Mouse (Mus musculus) limb, embryonic 12.5 days (tissue): ENCODE data around the gene 1700088E04Rik. TPM values are rescaled to one million over a fixed set of nuclear protein-coding genes. Genes with fewer than 3 reads are reported as not detected.
A peak's percentile ranks its signal among the peaks of the same experiment; 100 is the strongest.

ENCODE experiments used
- ATAC-seq: fragments of 200-750 bp; cut with Nextera tagmentation; 2 replicates; pipeline ENCODE4 v1.8.0; 2017; ENCODE audit warnings: low read depth, moderate TSS enrichment; ENCODE audit not compliant: insufficient number of reproducible peaks, insufficient read depth, low FRiP score, low TSS enrichment
- H3K27ac ChIP-seq: fragments of 300-500 bp; sonication (generic); 2 replicates; pipeline ENCODE4 v1.5.1; 2016; ENCODE audit warnings: mild to moderate bottlenecking, moderate library complexity
- H3K27me3 ChIP-seq: fragments of 300-500 bp; sonication (generic); 2 replicates; pipeline ENCODE4 v1.6.1; 2016; ENCODE audit warnings: mild to moderate bottlenecking, moderate library complexity
- H3K36me3 ChIP-seq: fragments of 300-500 bp; sonication (generic); 2 replicates; pipeline ENCODE4 v1.6.1; 2016; ENCODE audit warnings: mild to moderate bottlenecking, moderate library complexity
- H3K4me1 ChIP-seq: fragments of 300-500 bp; sonication (generic); replicated peaks from 2 replicates; pipeline ENCODE4 v1.6.1; 2016
- H3K4me2 ChIP-seq: fragments of 300-500 bp; sonication (generic); 2 replicates; pipeline ENCODE4 v1.6.1; 2016; ENCODE audit warnings: mild to moderate bottlenecking, moderate library complexity
- H3K4me3 ChIP-seq: fragments of 300-500 bp; sonication (generic); replicated peaks from 2 replicates; pipeline ENCODE4 v1.5.1; 2016; ENCODE audit warnings: mild to moderate bottlenecking
- H3K9ac ChIP-seq: fragments of 300-500 bp; sonication (generic); replicated peaks from 2 replicates; pipeline ENCODE4 v1.6.1; 2016; ENCODE audit warnings: mild to moderate bottlenecking, moderate library complexity
- H3K9me3 ChIP-seq: fragments of 300-500 bp; sonication (generic); 2 replicates; pipeline ENCODE4 v1.6.1; 2016; ENCODE audit warnings: mild to moderate bottlenecking, moderate library complexity
- WGBS: fragments of 180-500 bp; shearing (Covaris S2); methylation state at CpG from one replicate; pipeline ENCODE4 v1.1.7; 2016; 5-methylcytosine and 5-hydroxymethylcytosine counted together
- polyA plus RNA-seq: library from polyadenylated mRNA; unstranded; fragments of >200 nt; fragmentation: Nextera tagmentation; extraction: Ambion mirVana; gene quantifications from 2 replicates; pipeline ENCODE4 v1.2.1, GENCODE M21; 2016

The 1700088E04Rik gene
- polyA plus RNA-seq, 1 experiment from 2014 or later, result 8.4 TPM

GRCm38 (mm10) chr15:79099456-79099855 is 41.6 kb downstream of the 1700088E04Rik start:
- ATAC-seq, result no peak
- 65% methylated on average over 4 of the region's 4 CpGs for WGBS

GRCm38 (mm10) chr15:79098868-79099267 is 42.2 kb downstream of the 1700088E04Rik start:
- Histone ChIP-seq H3K4me3 (no peak overlapping the region), H3K4me2 (no peak overlapping the region), H3K27me3 (no peaks in the 10 kb centered on the region), H3K4me1 (peaks cover 27% of the 10 kb centered on the region), H3K27ac (0 out of 2 replicates have a peak overlapping the region, but pooled peaks have one; percentile 4), H3K9me3 (no peaks in the 10 kb centered on the region), H3K9ac (no peak overlapping the region), H3K36me3 (peaks cover 24% of the 10 kb centered on the region)
- no peak for ATAC-seq
- 64% methylated on average over 7 of the region's 7 CpGs for WGBS

More at GRCm38 (mm10) chr15:79099456-79099855, 41.6 kb downstream of the 1700088E04Rik start:
- H3K9me3 ChIP-seq, result no peaks in the 10 kb centered on the region
- no peak overlapping the region for H3K9ac ChIP-seq
- peaks cover 27% of the 10 kb centered on the region for H3K4me1 ChIP-seq
- H3K27me3 ChIP-seq, result no peaks in the 10 kb centered on the region
- H3K4me3 ChIP-seq, result no peak overlapping the region
- H3K4me2 ChIP-seq, result no peak overlapping the region
- H3K36me3 ChIP-seq, result peaks cover 18% of the 10 kb centered on the region
- 0 out of 2 replicates have a peak overlapping the region, but pooled peaks have one; percentile 4 for H3K27ac ChIP-seq

- Histone ChIP-seq H3K4me3 (no peak overlapping the region), H3K4me1 (peaks cover 27% of the 10 kb centered on the region), H3K9ac (no peak overlapping the region), H3K27me3 (no peaks in the 10 kb centered on the region), H3K9me3 (no peaks in the 10 kb centered on the region), H3K27ac (peak overlapping the region; percentile 72), H3K4me2 (no peak overlapping the region), H3K36me3 (peaks cover 30% of the 10 kb centered on the region)
- WGBS, result 61% methylated on average over 5 of the region's 5 CpGs
- no peak for ATAC-seq
Observed at GRCm38 (mm10) chr15:79098220-79098619, 42.8 kb downstream of the 1700088E04Rik start.

GRCm38 (mm10) chr15:79097611-79098025 is 43.4 kb downstream of the 1700088E04Rik start:
- 0 out of 2 replicates have a peak, but pooled peaks have one; percentile 54 for ATAC-seq
- peaks cover 36% of the 10 kb centered on the region for H3K36me3 ChIP-seq

DNA sequence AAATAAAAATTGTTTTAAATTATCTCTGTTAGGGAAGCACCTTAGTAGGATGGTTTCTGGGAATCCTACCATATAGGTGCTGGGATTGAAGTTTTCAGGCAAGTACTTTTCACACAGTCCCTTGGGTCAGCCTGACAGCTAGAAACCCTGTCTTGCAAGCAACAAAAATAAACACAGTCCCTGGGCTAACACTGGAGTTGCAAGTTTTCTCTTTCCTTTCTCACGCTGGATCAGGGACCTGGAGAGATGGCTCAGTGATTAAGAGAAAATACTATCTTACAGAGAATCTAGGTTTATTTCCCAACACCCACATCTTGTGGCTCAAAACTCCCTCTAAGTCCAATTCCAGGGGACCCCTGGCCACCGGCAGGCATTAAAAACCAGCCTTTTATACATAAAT is 43.9 kb downstream of the 1700088E04Rik start:
- no peak for ATAC-seq
- no peak overlapping the region for H3K4me3 ChIP-seq
- H3K36me3 ChIP-seq, result peaks cover 41% of the 10 kb centered on the region
- H3K4me1 ChIP-seq, result peaks cover 27% of the 10 kb centered on the region
- no peak overlapping the region for H3K4me2 ChIP-seq
- no peak overlapping the region for H3K9ac ChIP-seq
- peak overlapping the region; percentile 72; the same call in 1 of the 2 replicates for H3K27ac ChIP-seq
- no peaks in the 10 kb centered on the region for H3K9me3 ChIP-seq
- 27% methylated on average over 2 of the region's 2 CpGs for WGBS
- H3K27me3 ChIP-seq, result no peaks in the 10 kb centered on the region

More at GRCm38 (mm10) chr15:79097611-79098025, 43.4 kb downstream of the 1700088E04Rik start:
- no peak overlapping the region for H3K9ac ChIP-seq
- no peaks in the 10 kb centered on the region for H3K9me3 ChIP-seq
- H3K4me1 ChIP-seq, result peaks cover 27% of the 10 kb centered on the region
- no peak overlapping the region for H3K4me3 ChIP-seq
- no peak overlapping the region for H3K4me2 ChIP-seq
- no peaks in the 10 kb centered on the region for H3K27me3 ChIP-seq
- H3K27ac ChIP-seq, result peak overlapping the region; percentile 72
- 39% methylated on average over 6 of the region's 6 CpGs for WGBS

DNA sequence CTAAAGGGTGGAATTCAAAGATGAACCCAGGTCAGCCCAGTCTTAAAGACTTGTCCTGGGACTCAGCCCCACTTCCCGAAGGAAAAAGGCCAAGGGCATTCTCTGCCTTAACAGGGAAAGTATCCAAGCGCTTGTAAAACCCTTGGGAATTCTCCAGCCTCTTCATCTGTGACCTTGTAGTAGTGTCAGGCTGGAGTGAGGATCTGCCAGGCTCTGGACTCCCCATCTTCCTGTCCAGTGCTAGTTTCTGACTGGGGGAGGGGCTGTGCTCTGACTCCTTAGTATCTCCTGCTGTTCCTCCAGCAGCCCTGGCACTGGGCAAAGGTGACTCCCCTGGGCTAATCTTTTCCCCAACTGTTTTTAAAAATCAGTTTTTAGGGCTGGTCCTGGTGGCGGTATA is 44.5 kb downstream of the 1700088E04Rik start:
- H3K9me3 ChIP-seq, result no peaks in the 10 kb centered on the region
- no peak for ATAC-seq
- WGBS, result 68% methylated on average over 3 of the region's 3 CpGs
- H3K4me2 ChIP-seq, result no peak overlapping the region
- no peak overlapping the region for H3K27ac ChIP-seq
- H3K4me1 ChIP-seq, result peaks cover 21% of the 10 kb centered on the region
- H3K36me3 ChIP-seq, result peaks cover 47% of the 10 kb centered on the region
- no peak overlapping the region for H3K9ac ChIP-seq
- H3K4me3 ChIP-seq, result no peak overlapping the region
- no peaks in the 10 kb centered on the region for H3K27me3 ChIP-seq

DNA sequence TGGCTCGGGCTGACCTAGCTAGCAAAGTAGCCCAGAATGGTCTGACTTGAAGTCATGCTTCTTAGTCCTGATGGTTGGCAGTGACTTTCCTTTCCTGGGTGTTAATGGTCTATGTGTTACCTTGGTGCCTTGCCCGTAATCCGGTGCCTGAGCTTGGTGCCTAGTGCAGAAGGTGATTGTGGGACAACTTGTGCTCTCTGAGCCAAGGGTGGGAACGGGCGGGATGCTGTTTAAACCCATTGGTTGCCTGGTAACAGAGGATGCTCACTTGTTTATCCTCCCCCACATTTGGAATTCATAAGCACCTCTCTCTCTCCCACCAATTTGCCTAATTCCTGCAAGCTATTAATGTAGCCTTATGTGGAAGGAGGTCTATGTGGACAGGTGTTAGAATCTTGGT is 45.6 kb downstream of the 1700088E04Rik start:
- WGBS, result 85% methylated on average over 5 of the region's 5 CpGs
- H3K36me3 ChIP-seq, result peaks cover 57% of the 10 kb centered on the region
- ATAC-seq, result no peak

GRCm38 (mm10) chr15:79093083-79093839 is 47.8 kb downstream of the 1700088E04Rik start:
- no peak overlapping the region for H3K4me3 ChIP-seq
- no peak for ATAC-seq
- H3K4me1 ChIP-seq, result peaks cover 11% of the 10 kb centered on the region
- H3K36me3 ChIP-seq, result peaks cover 80% of the 10 kb centered on the region
- no peak overlapping the region for H3K27ac ChIP-seq
- 79% methylated on average over 7 of the region's 7 CpGs for WGBS
- H3K9me3 ChIP-seq, result no peaks in the 10 kb centered on the region
- H3K4me2 ChIP-seq, result no peak overlapping the region
- H3K9ac ChIP-seq, result no peak overlapping the region
- no peaks in the 10 kb centered on the region for H3K27me3 ChIP-seq

More for the DNA sequence above, 45.6 kb downstream of the 1700088E04Rik start:
- Histone ChIP-seq H3K27me3 (no peaks in the 10 kb centered on the region), H3K27ac (no peak overlapping the region), H3K4me1 (peaks cover 16% of the 10 kb centered on the region), H3K9me3 (no peaks in the 10 kb centered on the region), H3K4me2 (no peak overlapping the region), H3K9ac (no peak overlapping the region), H3K4me3 (no peak overlapping the region)

DNA sequence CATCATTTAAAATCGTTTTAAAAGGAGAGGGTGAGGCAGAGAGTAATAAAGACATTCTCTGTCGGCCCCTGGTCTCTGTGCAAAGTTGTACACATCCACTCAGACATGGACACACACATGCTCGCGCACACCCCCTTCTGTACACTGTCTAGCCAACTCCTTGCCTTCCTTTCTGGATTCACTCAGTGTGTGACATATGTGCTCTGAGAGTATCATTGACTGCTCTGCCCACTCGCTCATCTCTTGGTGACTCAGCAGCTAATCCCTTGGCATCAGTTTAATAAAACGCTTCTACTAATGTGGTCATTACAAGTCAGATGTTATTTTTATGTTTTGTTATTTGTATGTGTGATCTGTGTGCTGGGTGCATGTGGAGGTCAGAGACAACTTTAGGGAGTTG is 48.8 kb downstream of the 1700088E04Rik start:
- Histone ChIP-seq H3K9me3 (no peaks in the 10 kb centered on the region), H3K36me3 (peaks cover 87% of the 10 kb centered on the region), H3K4me1 (peaks cover 1% of the 10 kb centered on the region; the same call in 1 of the 2 replicates), H3K27ac (no peak overlapping the region), H3K9ac (no peak overlapping the region), H3K27me3 (no peaks in the 10 kb centered on the region), H3K4me3 (no peak overlapping the region), H3K4me2 (no peak overlapping the region)
- WGBS, result 91% methylated on average over 6 of the region's 6 CpGs
- no peak for ATAC-seq

GRCm38 (mm10) chr15:79079567-79079966 is 61.5 kb downstream of the 1700088E04Rik start:
- WGBS, result 97% methylated on average over 7 of the region's 7 CpGs
- no peak overlapping the region for H3K4me3 ChIP-seq
- peaks cover 11% of the 10 kb centered on the region for H3K4me1 ChIP-seq
- no peak for ATAC-seq
- no peaks in the 10 kb centered on the region for H3K27me3 ChIP-seq
- H3K9me3 ChIP-seq, result no peaks in the 10 kb centered on the region
- no peak overlapping the region for H3K4me2 ChIP-seq
- H3K36me3 ChIP-seq, result peaks cover 81% of the 10 kb centered on the region
- no peak overlapping the region for H3K27ac ChIP-seq
- H3K9ac ChIP-seq, result no peak overlapping the region
